8 mouse cellular contexts compared by ENCODE assay signal in genomic region chr13:118715066-118716018, GRCm38 (mm10). TPM values are rescaled to one million over a fixed set of nuclear protein-coding genes. Genes with fewer than 3 reads are reported as not detected.
DNase-seq lines count a peak whose midpoint lies in the region; ATAC-seq and TF ChIP-seq lines count a peak whose summit lies in the region.

No protein-coding gene starts in this region.

- H3K36me3 ChIP-seq in C2C12 (ENCODE audit: control insufficient read depth, insufficient read depth): no peaks in the 10 kb centered on the region
- H3K36me3 ChIP-seq in intestine, postnatal 0 days (ENCODE audit: control insufficient read depth, insufficient read depth): no peaks in the 10 kb centered on the region
- no peaks in the 10 kb centered on the region for H3K36me3 ChIP-seq in thymus, adult 2 months (ENCODE audit: control insufficient read depth, insufficient read depth, low read length)

- no peaks in the 10 kb centered on the region for H3K79me2 ChIP-seq in C2C12 (ENCODE audit: control insufficient read depth, insufficient read depth)

- H3K4me3 ChIP-seq in C2C12 (ENCODE audit: insufficient read depth, poor library complexity, severe bottlenecking): no peak overlapping the region
- peak overlapping the region; percentile 48 for H3K4me3 ChIP-seq in intestine, postnatal 0 days (ENCODE audit: low read depth, low read length)
- H3K4me3 ChIP-seq in thymus, adult 2 months (ENCODE audit: control insufficient read depth, insufficient read depth, low read length): no peak overlapping the region

- H3ac ChIP-seq in C2C12 (ENCODE audit: control insufficient read depth, insufficient read length, low read depth): peak overlapping the region; percentile 12

- no peak for TF ChIP-seq POLR2A in thymus, adult 2 months (IDR thresholded peaks at IDR 0.05; ENCODE audit: control insufficient read depth, extremely low read depth, insufficient read depth, low read length, poor library complexity)

- TF ChIP-seq CTCF in C2C12 (IDR thresholded peaks at IDR 0.05; ENCODE audit: control insufficient read depth, insufficient read depth, insufficient read length): no peak
- TF ChIP-seq CTCF in intestine, postnatal 0 days (IDR thresholded peaks at IDR 0.05; ENCODE audit: low read depth): no peak
- no peak for TF ChIP-seq CTCF in thymus, adult 2 months (IDR thresholded peaks at IDR 0.05; ENCODE audit: borderline replicate concordance, control insufficient read depth, extremely low read depth, insufficient read depth, low read length, poor library complexity)

- peak overlapping the region; percentile 76 for H3K4me2 ChIP-seq in intestine, postnatal 0 days (replicated peaks; ENCODE audit: low read depth)

- no peaks in the 10 kb centered on the region for H3K9me3 ChIP-seq in intestine, postnatal 0 days (ENCODE audit: control insufficient read depth)

- no peaks in the 10 kb centered on the region for H3K27me3 ChIP-seq in C2C12 (ENCODE audit: control insufficient read depth, insufficient read depth, insufficient read length)
- H3K27me3 ChIP-seq in intestine, postnatal 0 days (replicated peaks; ENCODE audit: control insufficient read depth, insufficient read depth, low read length): peaks cover 15% of the 10 kb centered on the region
- H3K27me3 ChIP-seq in thymus, adult 2 months (ENCODE audit: control insufficient read depth, insufficient read depth, low read length): no peaks in the 10 kb centered on the region

- H3K9ac ChIP-seq in intestine, postnatal 0 days (ENCODE audit: low read depth, low read length): no peak overlapping the region

- peak; percentile 11 to 20 for DNase-seq in cerebellum, postnatal 25 days
- DNase-seq in lung, postnatal 10 days: peak; percentile 34
- peak; percentile 11 for DNase-seq in right cerebral cortex, postnatal 4 days
- DNase-seq in thymus, adult 2 months: no peak

- 3% methylated on average over 31 of the region's 31 CpGs for WGBS in intestine, postnatal 0 days
- 6% methylated on average over 31 of the region's 31 CpGs for WGBS in thymus, adult 2 months

- no peaks in the 10 kb centered on the region for H3K4me1 ChIP-seq in intestine, postnatal 0 days (replicated peaks; ENCODE audit: control insufficient read depth, insufficient read depth, low read length)
- H3K4me1 ChIP-seq in thymus, adult 2 months (replicated peaks; ENCODE audit: control insufficient read depth, insufficient read depth, low read length): no peaks in the 10 kb centered on the region

- H3K79me3 ChIP-seq in C2C12 (ENCODE audit: low read depth): no peaks in the 10 kb centered on the region

- H3K27ac ChIP-seq in intestine, postnatal 0 days (ENCODE audit: low read depth, low read length): no peak overlapping the region
- H3K27ac ChIP-seq in thymus, adult 2 months (ENCODE audit: control insufficient read depth, insufficient read depth, low read length): no peak overlapping the region

- no peak; the same call in 1 of the 2 replicates for ATAC-seq in cerebellum, adult (ENCODE audit: insufficient number of reproducible peaks, low FRiP score, low TSS enrichment)
- ATAC-seq in erythroid progenitor cell, adult 5-6 weeks (replicated peaks; ENCODE audit: low FRiP score, poor library complexity, severe bottlenecking): 0 out of 2 replicates have a peak, but pooled peaks have one; percentile 53
- no peak for ATAC-seq in intestine, postnatal 0 days

TF ChIP-seq in C2C12, 6 proteins besides CTCF, POLR2A, EP300 and RAD21:
- no peak for TF ChIP-seq USF1 (IDR thresholded peaks at IDR 0.05; ENCODE audit: low read depth)
- no peak for TF ChIP-seq MYOG (IDR thresholded peaks at IDR 0.05; ENCODE audit: control insufficient read depth, extremely low read depth, insufficient read length)

RNA-seq across cellular contexts. Expression of gene Fgf10, which starts 45.8 kb away (rescaled TPM):
- polyA plus RNA-seq in C2C12 (2012; fragmentation: generic; extraction: Trizol): 0.04 TPM
- total RNA-seq in erythroid progenitor cell, adult 5-6 weeks (2015; ENCODE audit: low replicate concordance): not detected in 2 replicates
- total RNA-seq in erythroid progenitor cell, adult 5-6 weeks (2017; ENCODE audit: low replicate concordance): not detected in 2 replicates
- polyA plus RNA-seq in intestine, postnatal 0 days (2015; fragmentation: Nextera tagmentation; extraction: Ambion mirVana): 0.43 and 0.46 TPM in 2 replicates
- 0.41 and 0.59 TPM in 2 replicates for polyA plus RNA-seq in thymus, adult 2 months (2012; rRNA removed)
